Mouse (Mus musculus) ovary, adult 18-20 months (tissue): ENCODE measurements around the gene Spaca3.

Experiments
- DNase-seq: peaks from one replicate; pipeline ENCODE4 v3.0.0; 2022; ENCODE audit warnings: low spot score, mixed read lengths

The Spaca3 gene

GRCm38 (mm10) chr11:80868039-80868438 lies 9.9 kb downstream of the Spaca3 start:
- no peak for DNase-seq

- DNase-seq = peak; percentile 12
Measured at GRCm38 (mm10) chr11:80872509-80873474, 14.6 kb downstream of the Spaca3 start.

- DNase-seq = peak; percentile 73
Measured at GRCm38 (mm10) chr11:80877131-80877651, 19.0 kb downstream of the Spaca3 start.

- DNase-seq = no peak
Measured at GRCm38 (mm10) chr11:80878026-80878425, 19.9 kb downstream of the Spaca3 start.

- no peak for DNase-seq
Measured at GRCm38 (mm10) chr11:80882229-80882810, 24.2 kb downstream of the Spaca3 start.

DNA sequence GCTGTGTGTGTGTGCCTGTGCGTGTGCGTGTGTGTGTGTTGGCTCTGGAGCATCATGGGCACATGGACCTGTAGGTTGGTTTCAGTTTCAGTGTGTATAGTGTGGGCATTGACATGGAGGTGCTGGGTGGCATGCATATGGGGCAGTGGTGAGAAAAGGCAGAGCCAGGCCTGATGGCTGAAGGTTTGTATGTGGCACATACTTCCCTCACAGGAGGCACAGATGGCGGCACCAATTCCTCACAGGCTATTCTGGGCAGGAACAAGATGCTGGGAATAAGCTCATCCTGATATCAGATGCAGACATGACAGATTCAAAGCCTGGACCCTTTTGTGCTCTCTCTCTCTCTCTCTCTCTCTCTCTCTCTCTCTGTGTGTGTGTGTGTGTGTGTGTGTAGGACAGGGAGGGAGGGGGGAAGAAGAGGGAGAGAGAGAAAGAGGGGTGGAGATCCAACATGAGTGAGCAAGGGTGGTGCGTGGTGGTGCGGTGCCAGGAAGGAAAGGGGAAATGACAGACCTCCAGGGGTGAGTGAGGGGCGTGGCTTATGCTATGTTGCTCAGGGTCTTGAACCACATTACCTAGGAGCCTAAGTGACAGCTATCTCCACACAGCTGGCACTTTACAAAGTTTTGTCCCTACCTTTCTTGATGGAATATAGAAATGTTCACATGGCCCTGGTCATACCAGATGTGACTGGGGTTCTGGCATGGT lies 26.5 kb downstream of the Spaca3 start:
- DNase-seq = no peak

- no peak for DNase-seq
Measured at GRCm38 (mm10) chr11:80886365-80886764, 28.2 kb downstream of the Spaca3 start.

DNA sequence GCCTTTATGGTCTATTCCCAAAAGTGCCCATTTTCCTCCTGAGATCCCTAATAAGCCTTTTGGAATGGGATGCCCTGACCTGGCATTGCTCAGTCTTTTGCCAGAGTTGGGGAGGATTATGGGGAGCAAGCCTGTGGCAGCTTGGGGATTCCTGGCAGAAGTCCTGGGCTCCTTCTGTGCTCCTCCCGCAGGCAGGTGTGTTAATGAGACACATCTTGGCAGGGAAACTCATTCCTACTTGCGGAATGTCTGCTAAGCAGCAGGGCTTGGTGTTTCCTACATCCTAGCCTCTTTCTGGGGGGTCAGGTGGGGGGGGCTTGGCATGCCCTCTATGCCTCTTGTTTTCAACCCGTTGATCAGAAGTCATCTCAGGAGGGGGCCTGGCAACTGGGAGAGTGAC lies 28.9 kb downstream of the Spaca3 start:
- DNase-seq = no peak

GRCm38 (mm10) chr11:80889336-80890063 lies 31.3 kb downstream of the Spaca3 start:
- DNase-seq = no peak

DNA sequence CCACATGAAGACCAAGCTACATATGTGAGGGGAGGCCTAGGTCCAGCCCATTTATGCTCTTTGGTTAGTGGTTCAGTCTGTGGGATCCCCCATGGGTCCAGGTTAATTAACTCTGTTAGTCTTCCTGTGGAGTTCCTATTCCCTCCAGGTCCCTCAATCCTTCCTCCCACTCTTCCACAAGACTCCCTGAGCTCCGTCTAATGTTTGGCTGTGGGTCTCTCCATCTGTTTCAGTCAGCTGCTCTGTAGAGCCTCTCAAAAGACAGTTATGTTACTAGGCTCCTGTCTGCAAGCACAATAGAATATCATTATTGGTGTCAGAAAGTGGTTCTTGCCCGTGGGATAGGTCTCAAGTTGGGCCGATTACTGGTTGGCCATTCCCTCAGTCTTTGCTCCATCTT lies 37.7 kb downstream of the Spaca3 start:
- DNase-seq = no peak

DNA sequence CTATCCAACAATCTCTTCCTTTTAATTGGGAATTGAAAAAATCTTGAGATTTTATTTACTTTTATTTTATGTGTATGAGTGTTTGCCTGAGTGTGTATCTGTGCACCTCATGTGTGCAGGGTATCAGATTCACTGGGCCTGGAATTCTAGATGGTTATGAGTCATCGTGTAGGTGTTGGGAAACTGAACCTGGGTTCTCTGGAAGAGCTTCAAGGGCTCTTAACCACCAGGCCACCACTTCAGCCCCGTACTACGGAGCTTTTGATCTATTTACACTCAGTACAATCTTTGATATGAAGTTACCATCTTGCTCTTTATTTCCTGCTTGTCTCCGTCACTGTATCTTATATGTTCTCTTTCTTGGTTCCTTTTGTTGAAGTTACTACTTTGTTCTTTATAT lies 42.4 kb downstream of the Spaca3 start:
- DNase-seq = no peak

DNA sequence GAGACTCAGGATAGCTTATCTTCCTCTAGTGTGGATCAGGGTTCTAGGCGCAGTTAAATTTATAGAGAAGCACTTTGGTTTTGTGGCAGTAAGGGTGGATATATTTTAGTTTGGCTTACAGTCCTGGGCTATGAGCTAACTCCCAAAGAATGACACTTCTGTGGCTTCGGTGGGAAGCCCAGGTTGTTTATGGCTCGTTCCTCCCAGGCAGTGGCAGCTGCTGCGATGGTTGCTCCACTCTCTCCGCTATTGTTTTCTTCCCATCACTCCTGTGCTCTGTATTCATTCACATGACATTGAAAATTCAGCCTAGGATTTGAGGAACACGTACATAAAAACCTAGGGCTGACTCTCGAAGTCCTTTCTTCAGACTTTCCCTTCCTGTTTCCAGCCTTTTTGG lies 44.5 kb downstream of the Spaca3 start:
- DNase-seq = no peak

GRCm38 (mm10) chr11:80903426-80903825 lies 45.3 kb downstream of the Spaca3 start:
- DNase-seq = no peak

- DNase-seq = no peak
Measured at GRCm38 (mm10) chr11:80904559-80904958, 46.4 kb downstream of the Spaca3 start.

DNA sequence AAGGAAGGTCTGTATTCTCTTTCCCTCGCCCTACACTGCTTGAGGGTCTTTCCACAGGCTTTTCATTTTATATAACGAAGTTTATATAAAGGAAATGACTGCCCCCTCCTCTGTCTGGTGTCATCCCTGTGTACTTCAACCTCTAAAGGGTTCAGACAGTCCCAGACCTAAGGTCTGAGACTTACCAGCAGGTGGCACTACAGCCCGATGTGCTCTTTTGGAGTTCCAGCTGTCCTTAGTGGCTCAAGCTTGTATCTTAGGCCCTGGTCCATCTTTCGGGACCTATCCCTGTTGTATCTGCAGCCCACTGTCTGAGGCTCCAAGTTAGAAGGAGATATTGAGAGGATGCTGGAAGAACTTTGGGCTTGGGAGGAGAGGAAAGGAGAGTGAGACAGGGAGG lies 48.3 kb downstream of the Spaca3 start:
- DNase-seq = no peak

DNA sequence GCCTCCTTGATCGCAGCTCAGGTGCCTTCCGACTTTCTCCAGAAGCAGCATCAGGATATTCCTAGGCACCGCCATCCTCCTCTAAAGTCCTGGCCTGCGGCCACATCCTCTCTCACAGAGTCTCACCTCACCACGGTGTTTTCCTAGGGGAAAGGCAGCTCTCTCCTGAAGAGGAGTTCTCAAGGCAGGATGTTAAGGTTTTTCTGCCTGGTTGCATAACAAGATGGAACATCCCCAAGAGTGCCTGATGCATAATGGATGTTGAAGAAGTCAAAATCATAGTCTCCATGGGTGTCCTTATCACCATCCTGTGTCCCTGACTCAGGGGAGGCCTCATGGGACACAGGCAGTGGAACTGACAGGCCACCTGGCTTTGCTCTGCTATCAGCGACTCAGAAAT lies 49.7 kb downstream of the Spaca3 start:
- DNase-seq = no peak

DNA sequence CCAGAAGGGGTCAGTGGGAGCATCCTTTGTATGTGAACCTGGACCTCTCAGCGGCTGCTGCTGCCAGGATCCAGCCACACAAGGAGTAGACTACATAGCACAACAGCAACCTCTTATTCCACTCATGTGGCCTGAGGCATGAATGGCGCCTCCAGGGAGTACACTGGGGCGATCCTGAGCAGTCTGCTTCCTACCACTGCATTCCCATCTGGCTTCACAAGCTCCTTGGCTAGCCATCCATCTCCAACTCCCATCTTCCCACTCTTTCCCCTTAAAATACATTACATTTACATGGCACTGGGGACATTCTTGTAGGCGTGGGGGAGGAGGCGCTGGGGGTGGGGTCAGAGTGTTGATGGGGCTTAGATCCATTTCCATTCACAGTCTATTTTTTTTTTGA lies 54.6 kb downstream of the Spaca3 start:
- no peak for DNase-seq

GRCm38 (mm10) chr11:80913408-80914024 lies 55.4 kb downstream of the Spaca3 start:
- no peak for DNase-seq
